Mouse (Mus musculus) liver, postnatal 0 days (tissue): ENCODE measurements around the gene Meis2. TPM values are rescaled to one million over a fixed set of nuclear protein-coding genes. Genes with fewer than 3 reads are reported as not detected.

Experiments
- ATAC-seq: fragments of 200-750 bp; cut with Nextera tagmentation; 2 replicates; pipeline ENCODE4 v1.8.0; 2017; ENCODE audit warnings: mild to moderate bottlenecking, moderate library complexity
- DNase-seq: peaks from one replicate; pipeline ENCODE4 v3.0.0-alpha.2; 2016
- H3K27ac ChIP-seq: fragments of 300-500 bp; sonication (generic); 2 replicates; pipeline ENCODE4 v1.5.1; 2014; ENCODE audit warnings: antibody characterized with exemption, moderate library complexity, mild to moderate bottlenecking, low read depth
- H3K27me3 ChIP-seq: fragments of 300-500 bp; sonication (generic); 2 replicates; pipeline ENCODE4 v1.6.1; 2014; ENCODE audit warnings: low read length, control low read depth, mixed read lengths; ENCODE audit not compliant: insufficient read depth
- H3K36me3 ChIP-seq: fragments of 300-500 bp; sonication (generic); replicated peaks from 2 replicates; pipeline ENCODE4 v1.6.1; 2014; ENCODE audit warnings: mild to moderate bottlenecking, control low read depth, low read length, moderate library complexity, mixed read lengths; ENCODE audit not compliant: insufficient read depth
- H3K4me1 ChIP-seq: fragments of 300-500 bp; sonication (generic); 2 replicates; pipeline ENCODE4 v1.6.1; 2014; ENCODE audit warnings: antibody characterized with exemption, mild to moderate bottlenecking, control low read depth; ENCODE audit not compliant: insufficient read depth
- H3K4me2 ChIP-seq: fragments of 300-500 bp; sonication (generic); 2 replicates; pipeline ENCODE4 v1.6.1; 2014; ENCODE audit warnings: low read depth, mild to moderate bottlenecking, low read length, moderate library complexity, mixed read lengths
- H3K4me3 ChIP-seq: fragments of 300-500 bp; sonication (generic); 2 replicates; pipeline ENCODE4 v1.5.1; 2014; ENCODE audit warnings: low read depth, low read length
- H3K9ac ChIP-seq: fragments of 300-500 bp; sonication (generic); replicated peaks from 2 replicates; pipeline ENCODE4 v1.6.1; 2014; ENCODE audit warnings: mild to moderate bottlenecking, moderate library complexity
- H3K9me3 ChIP-seq: fragments of 300-500 bp; sonication (generic); 2 replicates; pipeline ENCODE4 v1.6.1; 2016; ENCODE audit warnings: mild to moderate bottlenecking, control low read depth, low read length, mixed read lengths
- CTCF ChIP-seq: sonication (generic); IDR thresholded peaks from 2 replicates; pipeline ENCODE4 v1.5.1; 2016; ENCODE audit warnings: antibody characterized with exemption, low read depth
- EP300 ChIP-seq: IDR thresholded peaks from 2 replicates; pipeline ENCODE4 v1.6.1; 2016; ENCODE audit warnings: antibody characterized with exemption, low read depth, mild to moderate bottlenecking
- WGBS: fragments of 180-500 bp; shearing (Covaris S2); extraction: QIAGEN DNeasy Blood & Tissue Kit; methylation state at CpG from one replicate; pipeline ENCODE4 v1.1.7; 2014; ENCODE audit not compliant: insufficient replicate concordance; 5-methylcytosine and 5-hydroxymethylcytosine counted together
- polyA plus RNA-seq: library from polyadenylated mRNA; unstranded; fragments of >200 nt; fragmentation: Nextera tagmentation; extraction: Ambion mirVana; gene quantifications from 2 replicates; pipeline ENCODE4 v1.2.1, GENCODE M21; 2015

Meis2 gene
- polyA plus RNA-seq, 1 experiment from 2014 or later, result 2.0 TPM

- no peak overlapping the region for H3K27ac ChIP-seq
- H3K4me3 ChIP-seq, result no peak overlapping the region
- 77% methylated on average over 14 of the region's 14 CpGs for WGBS
- DNase-seq, result no peak
- no peaks in the 10 kb centered on the region for H3K9me3 ChIP-seq
- no peaks in the 10 kb centered on the region for H3K27me3 ChIP-seq
- no peak overlapping the region for H3K4me2 ChIP-seq
- no peak overlapping the region for H3K9ac ChIP-seq
- no peaks in the 10 kb centered on the region for H3K4me1 ChIP-seq
- TF ChIP-seq CTCF, result no peak
- no peak for TF ChIP-seq EP300
- no peaks in the 10 kb centered on the region for H3K36me3 ChIP-seq
- no peak for ATAC-seq
Measured at GRCm38 (mm10) chr2:115919141-115920071, 146.2 kb downstream of the Meis2 start.

- no peak overlapping the region for H3K4me2 ChIP-seq
- H3K9ac ChIP-seq, result no peak overlapping the region
- no peak overlapping the region for H3K4me3 ChIP-seq
- no peaks in the 10 kb centered on the region for H3K36me3 ChIP-seq
- H3K27me3 ChIP-seq, result no peaks in the 10 kb centered on the region
- ATAC-seq, result no peak
- H3K4me1 ChIP-seq, result no peaks in the 10 kb centered on the region; the same call in 1 of the 2 replicates
- no peak for TF ChIP-seq EP300
- no peaks in the 10 kb centered on the region for H3K9me3 ChIP-seq
- DNase-seq, result no peak
- no peak overlapping the region for H3K27ac ChIP-seq
Measured at GRCm38 (mm10) chr2:115918561-115918960, 147.1 kb downstream of the Meis2 start.

- peaks cover 6% of the 10 kb centered on the region for H3K4me1 ChIP-seq
- H3K4me3 ChIP-seq, result no peak overlapping the region
- WGBS, result 49% methylated on average over 4 of the region's 4 CpGs
- H3K9me3 ChIP-seq, result no peaks in the 10 kb centered on the region
- H3K4me2 ChIP-seq, result no peak overlapping the region
- TF ChIP-seq EP300, result no peak
- no peak for TF ChIP-seq CTCF
- DNase-seq (no peak), ATAC-seq (no peak)
- no peak overlapping the region for H3K9ac ChIP-seq
- H3K27ac ChIP-seq, result no peak overlapping the region
- H3K36me3 ChIP-seq, result no peaks in the 10 kb centered on the region
- no peaks in the 10 kb centered on the region for H3K27me3 ChIP-seq
Measured at GRCm38 (mm10) chr2:115914539-115914938, 151.1 kb downstream of the Meis2 start.

GRCm38 (mm10) chr2:115912948-115913529 is 152.6 kb downstream of the Meis2 start:
- TF ChIP-seq CTCF (no peak), EP300 (no peak)
- H3K4me2 ChIP-seq, result no peak overlapping the region
- peaks cover 6% of the 10 kb centered on the region for H3K4me1 ChIP-seq
- H3K36me3 ChIP-seq, result no peaks in the 10 kb centered on the region
- peak overlapping the region; percentile 89 for H3K27ac ChIP-seq
- DNase-seq (no peak), ATAC-seq (no peak)
- no peak overlapping the region for H3K9ac ChIP-seq
- no peaks in the 10 kb centered on the region for H3K27me3 ChIP-seq
- 8% methylated on average over 7 of the region's 7 CpGs for WGBS
- H3K4me3 ChIP-seq, result no peak overlapping the region
- H3K9me3 ChIP-seq, result no peaks in the 10 kb centered on the region

GRCm38 (mm10) chr2:115911913-115912642 is 153.6 kb downstream of the Meis2 start:
- DNase-seq (peak; percentile 24), ATAC-seq (peak; percentile 92)
- peak; percentile 75 for TF ChIP-seq EP300
- TF ChIP-seq CTCF, result no peak
- Histone ChIP-seq H3K4me2 (peak overlapping the region; percentile 24; the same call in 1 of the 2 replicates), H3K9me3 (no peaks in the 10 kb centered on the region), H3K36me3 (no peaks in the 10 kb centered on the region), H3K9ac (no peak overlapping the region; the same call in 1 of the 2 replicates), H3K4me3 (0 out of 2 replicates have a peak overlapping the region, but pooled peaks have one; percentile 4), H3K27me3 (no peaks in the 10 kb centered on the region), H3K4me1 (peaks cover 6% of the 10 kb centered on the region), H3K27ac (peak overlapping the region; percentile 89)
- WGBS, result 63% methylated on average over 17 of the region's 17 CpGs

- H3K27me3 ChIP-seq, result no peaks in the 10 kb centered on the region
- H3K4me3 ChIP-seq, result no peak overlapping the region
- TF ChIP-seq CTCF (no peak), EP300 (no peak)
- no peaks in the 10 kb centered on the region for H3K9me3 ChIP-seq
- no peak overlapping the region for H3K4me2 ChIP-seq
- 0 out of 2 replicates have a peak overlapping the region, but pooled peaks have one; percentile 44 for H3K27ac ChIP-seq
- no peak for DNase-seq
- 41% methylated on average over 4 of the region's 4 CpGs for whole genome bisulfite sequencing
- no peak for ATAC-seq
- peaks cover 6% of the 10 kb centered on the region for H3K4me1 ChIP-seq
- no peak overlapping the region for H3K9ac ChIP-seq
- no peaks in the 10 kb centered on the region for H3K36me3 ChIP-seq
Measured at GRCm38 (mm10) chr2:115910217-115910616, 155.4 kb downstream of the Meis2 start.
